Mouse (Mus musculus) gastrocnemius, postnatal 4 days (tissue): ENCODE results near the gene Irf7. TPM values are rescaled to one million over a fixed set of nuclear protein-coding genes. Genes with fewer than 3 reads are reported as not detected.

Experiments used
- DNase-seq, 2 experiments: peaks; one replicate each; pipeline ENCODE4 v3.0.0; 2021 to 2022; ENCODE audit warnings: low spot score in 2 of 2, mixed read lengths in 2 of 2
- long read RNA-seq, 2 experiments: library from polyadenylated mRNA; stranded (forward); transcript quantifications; one replicate each; pipeline ENCODE4 v2.0.0; 2021
- total RNA-seq, 2 experiments: library from RNA; stranded (reverse); gene quantifications; 2 replicates each; pipeline ENCODE4 v1.2.3; 2021

Irf7 gene
- total RNA-seq: 1 to 10 TPM; 1.4 TPM
- long read RNA-seq, experiment 1: 0 reads
- long read RNA-seq, experiment 2, partial matches to known transcripts: 0 of 1 reads
- long read RNA-seq, experiment 2, other reads (novel, unspliced or antisense): 0 of 1 reads

- no peak for DNase-seq
Observed at GRCm38 (mm10) chr7:141265739-141266561, at the start of gene Irf7. Gene Irf7, minus strand, starts transcription at chr7:141266481.

- DNase-seq: no peak
Observed at GRCm38 (mm10) chr7:141315974-141316373, 49.7 kb upstream of the Irf7 start.

- DNase-seq: no peak
Observed at GRCm38 (mm10) chr7:141315076-141315475, 48.8 kb upstream of the Irf7 start.

GRCm38 (mm10) chr7:141314416-141314815 is 48.1 kb upstream of the Irf7 start:
- DNase-seq: no peak

GRCm38 (mm10) chr7:141304537-141304936 is 38.3 kb upstream of the Irf7 start:
- no peak for DNase-seq

- no peak for DNase-seq
Observed at GRCm38 (mm10) chr7:141302702-141303268, 36.5 kb upstream of the Irf7 start.

- DNase-seq: no peak
Observed at GRCm38 (mm10) chr7:141301386-141301785, 35.1 kb upstream of the Irf7 start.

- DNase-seq: no peak
Observed at GRCm38 (mm10) chr7:141299175-141299574, 32.9 kb upstream of the Irf7 start.

GRCm38 (mm10) chr7:141297926-141298650 is 31.8 kb upstream of the Irf7 start:
- DNase-seq: no peak

GRCm38 (mm10) chr7:141294479-141294878 is 28.2 kb upstream of the Irf7 start:
- no peak for DNase-seq

GRCm38 (mm10) chr7:141293852-141294471 is 27.7 kb upstream of the Irf7 start:
- no peak for DNase-seq

- no peak for DNase-seq
Observed at GRCm38 (mm10) chr7:141292583-141293388, 26.5 kb upstream of the Irf7 start.

- no peak for DNase-seq
Observed at GRCm38 (mm10) chr7:141291921-141292582, 25.8 kb upstream of the Irf7 start, which contains the start of gene Drd4. Gene Drd4, plus strand, starts transcription at chr7:141292006.

- DNase-seq: no peak
Observed at GRCm38 (mm10) chr7:141288042-141288441, 21.8 kb upstream of the Irf7 start.

GRCm38 (mm10) chr7:141282756-141283155 is 16.5 kb upstream of the Irf7 start:
- no peak for DNase-seq

- no peak for DNase-seq
Observed at GRCm38 (mm10) chr7:141281442-141281841, 15.2 kb upstream of the Irf7 start.

GRCm38 (mm10) chr7:141278766-141279590 is 12.7 kb upstream of the Irf7 start, which contains the start of gene Sct:
Gene Sct, minus strand, starts transcription at chr7:141279133.
- no peak for DNase-seq

GRCm38 (mm10) chr7:141277701-141278678 is 11.7 kb upstream of the Irf7 start:
- DNase-seq: no peak
